Mouse (Mus musculus) layer of hippocampus, postnatal 14 days (tissue): ENCODE data around the gene Lyrm2. TPM values are rescaled to one million over a fixed set of nuclear protein-coding genes. Genes with fewer than 3 reads are reported as not detected.

Experiments
- total RNA-seq, 2 experiments: library from RNA; stranded (reverse); gene quantifications; 2 replicates each; pipeline ENCODE4 v1.2.3; 2021

Lyrm2 gene
- total RNA-seq, 2 experiments from 2014 or later = 38.7 to 41.5 TPM

Other genes starting within 250 kb of the Lyrm2 start
- gene Gja10, start 197.5 kb upstream of the Lyrm2 start, total RNA-seq = not detected
- gene Casp8ap2, start 184.8 kb upstream of the Lyrm2 start, total RNA-seq = 10 to 100 TPM in 1 of 2 experiments, 1 to 10 TPM in 1; 9.7 to 10.1 TPM
- 10 to 100 TPM; 30.0 to 35.0 TPM for gene Mdn1, start 143.1 kb upstream of the Lyrm2 start, total RNA-seq
- 10 to 100 TPM; 27.1 to 30.2 TPM for gene Ankrd6, start 150.6 kb downstream of the Lyrm2 start, total RNA-seq
- 10 to 100 TPM; 50.1 to 56.0 TPM for gene Rragd, start 182.8 kb downstream of the Lyrm2 start, total RNA-seq
- gene Ube2j1, start 231.2 kb downstream of the Lyrm2 start, total RNA-seq = 100 to 1,000 TPM; 104 to 112 TPM